Mouse (Mus musculus) left cerebral cortex, adult 8-10 months (tissue): ENCODE measurements around the gene Edem1. TPM values are rescaled to one million over a fixed set of nuclear protein-coding genes. Genes with fewer than 3 reads are reported as not detected.

Experiments
- DNase-seq, 2 experiments: peaks; one replicate each; pipeline ENCODE4 v3.0.0; 2022; ENCODE audit warnings: low spot score in 2 of 2
- total RNA-seq, 4 experiments: library from RNA; stranded (reverse); gene quantifications; 2 replicates each; pipeline ENCODE4 v1.2.4; 2022

Edem1 gene
- total RNA-seq, 4 experiments from 2014 or later = 18.2 to 26.0 (median 21.3) TPM

GRCm38 (mm10) chr6:108871251-108871650, 42.8 kb downstream of the Edem1 start:
- no peak for DNase-seq

- DNase-seq = no peak
These were observed 46.9 kb downstream of the Edem1 start for GRCm38 (mm10) chr6:108875344-108875743.

GRCm38 (mm10) chr6:108876052-108876451, 47.6 kb downstream of the Edem1 start:
- no peak for DNase-seq

- DNase-seq = no peak
These were observed 48.0 kb downstream of the Edem1 start for GRCm38 (mm10) chr6:108876486-108876885.

GRCm38 (mm10) chr6:108880368-108881013, 52.0 kb downstream of the Edem1 start:
- DNase-seq = no peak

GRCm38 (mm10) chr6:108881074-108881473, 52.6 kb downstream of the Edem1 start:
- DNase-seq = no peak

GRCm38 (mm10) chr6:108883826-108884225, 55.4 kb downstream of the Edem1 start:
- DNase-seq = no peak

- no peak for DNase-seq
These were observed 56.2 kb downstream of the Edem1 start for GRCm38 (mm10) chr6:108884603-108885002.

GRCm38 (mm10) chr6:108886346-108886745, 57.9 kb downstream of the Edem1 start:
- DNase-seq = no peak

GRCm38 (mm10) chr6:108892589-108892988, 64.1 kb downstream of the Edem1 start:
- no peak for DNase-seq

GRCm38 (mm10) chr6:108895129-108895528, 66.7 kb downstream of the Edem1 start:
- no peak for DNase-seq

- DNase-seq = no peak
These were observed 67.5 kb downstream of the Edem1 start for GRCm38 (mm10) chr6:108895976-108896375.

- peak; percentile 15 to 44 for DNase-seq
These were observed 68.2 kb downstream of the Edem1 start for GRCm38 (mm10) chr6:108896525-108897087.

GRCm38 (mm10) chr6:108899231-108899630, 70.8 kb downstream of the Edem1 start:
- no peak for DNase-seq

GRCm38 (mm10) chr6:108902124-108902523, 73.7 kb downstream of the Edem1 start:
- DNase-seq = no peak

- DNase-seq = no peak
These were observed 74.8 kb downstream of the Edem1 start for GRCm38 (mm10) chr6:108903280-108903679.

GRCm38 (mm10) chr6:108906539-108906938, 78.1 kb downstream of the Edem1 start:
- no peak for DNase-seq

Other genes starting within 250 kb of the Edem1 start
- 100 to 1,000 TPM in 3 of 4 experiments, 10 to 100 TPM in 1; 92.2 to 130 (median 111) TPM for gene Bhlhe40, start 168.0 kb upstream of the Edem1 start, total RNA-seq
- gene Arl8b, start 45.5 kb upstream of the Edem1 start, total RNA-seq = 100 to 1,000 TPM; 199 to 232 (median 219) TPM